Mouse (Mus musculus) cortical plate, adult 2 months (tissue): ENCODE data around the gene Prr5.

Source experiments
- CTCF ChIP-seq: fragments of 200-500 bp; IDR thresholded peaks from 2 replicates; pipeline ENCODE4 v1.5.1; 2011; ENCODE audit warnings: mild to moderate bottlenecking, control low read depth, low read length; ENCODE audit not compliant: insufficient read depth; ENCODE audit errors: extremely low read depth
- POLR2A ChIP-seq: fragments of 200-500 bp; IDR thresholded peaks from 2 replicates; pipeline ENCODE4 v1.6.1; 2011; ENCODE audit warnings: mild to moderate bottlenecking, low read length, control low read depth; ENCODE audit not compliant: insufficient read depth; ENCODE audit errors: extremely low read depth

DNA sequence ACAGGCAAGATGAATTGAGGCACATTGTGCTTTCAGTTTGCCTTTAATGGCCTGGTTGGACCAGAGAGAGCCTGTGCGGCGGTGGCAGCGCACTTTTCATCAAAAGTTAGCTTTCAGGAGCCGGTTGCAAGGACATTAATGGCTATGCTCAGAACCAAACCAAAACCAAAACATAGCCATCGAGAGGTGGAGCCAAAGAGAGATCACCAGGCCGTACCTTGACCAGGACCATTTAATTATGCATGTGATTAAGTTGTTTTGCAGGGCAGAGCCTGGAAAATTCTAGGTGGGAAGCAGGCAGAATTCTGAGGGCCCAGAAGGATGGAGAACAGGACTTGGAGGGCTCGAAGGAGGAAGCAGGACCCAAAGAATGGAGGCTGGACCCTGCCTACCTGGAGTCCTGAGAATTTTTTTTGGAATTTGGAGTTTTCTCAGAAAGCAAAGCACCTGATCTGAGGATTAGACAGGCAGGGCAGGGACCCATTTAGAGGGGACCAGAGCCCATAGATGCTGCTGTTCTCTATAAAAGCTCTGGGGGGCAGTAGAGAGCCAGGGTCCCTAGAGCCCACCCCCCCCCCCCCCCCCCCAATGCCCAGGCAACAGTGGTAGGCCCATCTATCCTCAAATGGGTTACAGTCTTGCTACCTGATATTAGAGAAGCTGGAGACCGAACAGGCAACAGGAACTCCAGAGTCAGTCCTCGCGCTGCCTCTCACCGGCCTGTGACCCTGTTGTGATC is 5.1 kb downstream of the Prr5 start:
- no peak for TF ChIP-seq CTCF
- no peak for TF ChIP-seq POLR2A
